Mouse (Mus musculus) heart, embryonic 11.5 days (tissue): ENCODE results near the gene Vegfb. TPM values are rescaled to one million over a fixed set of nuclear protein-coding genes. Genes with fewer than 3 reads are reported as not detected.
A peak's percentile ranks its signal among the peaks of the same experiment; 100 is the strongest.

Source experiments
- ATAC-seq: fragments of 200-750 bp; cut with Nextera tagmentation; replicated peaks from 2 replicates; pipeline ENCODE4 v1.8.0; 2017; ENCODE audit warnings: moderate library complexity; ENCODE audit not compliant: insufficient number of reproducible peaks, low FRiP score, low TSS enrichment
- H3K27ac ChIP-seq: fragments of 300-500 bp; sonication (generic); 2 replicates; pipeline ENCODE4 v1.5.1; 2014; ENCODE audit warnings: mild to moderate bottlenecking, low read depth, low read length
- H3K27me3 ChIP-seq: fragments of 300-500 bp; sonication (generic); 2 replicates; pipeline ENCODE4 v1.6.1; 2014; ENCODE audit warnings: mild to moderate bottlenecking, low read length, mixed read lengths; ENCODE audit not compliant: control insufficient read depth, insufficient read depth
- H3K36me3 ChIP-seq: fragments of 300-500 bp; sonication (generic); 2 replicates; pipeline ENCODE4 v1.6.1; 2014; ENCODE audit warnings: mild to moderate bottlenecking, low read length, moderate library complexity, mixed read lengths; ENCODE audit not compliant: control insufficient read depth, insufficient read depth
- H3K4me1 ChIP-seq: fragments of 300-500 bp; sonication (generic); 2 replicates; pipeline ENCODE4 v1.6.1; 2014; ENCODE audit warnings: low read length; ENCODE audit not compliant: control insufficient read depth, insufficient read depth
- H3K4me2 ChIP-seq: fragments of 300-500 bp; sonication (generic); 2 replicates; pipeline ENCODE4 v1.6.1; 2014; ENCODE audit warnings: mild to moderate bottlenecking, moderate library complexity
- H3K4me3 ChIP-seq: fragments of 300-500 bp; sonication (generic); 2 replicates; pipeline ENCODE4 v1.5.1; 2014; ENCODE audit warnings: low read depth, low read length
- H3K9ac ChIP-seq: fragments of 300-500 bp; sonication (generic); 2 replicates; pipeline ENCODE4 v1.6.1; 2014; ENCODE audit warnings: mild to moderate bottlenecking, low read depth, low read length, moderate library complexity
- H3K9me3 ChIP-seq: fragments of 300-500 bp; sonication (generic); replicated peaks from 2 replicates; pipeline ENCODE4 v1.6.1; 2016; ENCODE audit warnings: low read length; ENCODE audit not compliant: control insufficient read depth
- WGBS: fragments of 180-500 bp; shearing (Covaris S2); extraction: QIAGEN DNeasy Blood & Tissue Kit; methylation state at CpG from one replicate; pipeline ENCODE4 v1.1.7; 2014; ENCODE audit not compliant: insufficient replicate concordance; 5-methylcytosine and 5-hydroxymethylcytosine counted together
- polyA plus RNA-seq: library from polyadenylated mRNA; unstranded; fragments of >200 nt; fragmentation: Nextera tagmentation; extraction: Ambion mirVana; gene quantifications from 2 replicates; pipeline ENCODE4 v1.2.1, GENCODE M21; 2014

The Vegfb gene
- polyA plus RNA-seq, 1 experiment from 2014 or later, result 76.9 TPM

GRCm38 (mm10) chr19:6977759-6978638 is 9.5 kb downstream of the Vegfb start:
- H3K27ac ChIP-seq, result peak overlapping the region; percentile 65; the same call in 1 of the 2 replicates
- peak overlapping the region; percentile 94; the same call in 1 of the 2 replicates for H3K4me2 ChIP-seq
- peak overlapping the region; percentile 74; the same call in 1 of the 2 replicates for H3K9ac ChIP-seq
- peaks cover 14% of the 10 kb centered on the region for H3K36me3 ChIP-seq
- WGBS, result 70% methylated on average over 13 of the region's 13 CpGs
- peak overlapping the region; percentile 74; the same call in 1 of the 2 replicates for H3K4me3 ChIP-seq
- ATAC-seq, result no peak
- no peaks in the 10 kb centered on the region for H3K9me3 ChIP-seq
- H3K4me1 ChIP-seq, result peaks cover 44% of the 10 kb centered on the region
- H3K27me3 ChIP-seq, result no peaks in the 10 kb centered on the region

DNA sequence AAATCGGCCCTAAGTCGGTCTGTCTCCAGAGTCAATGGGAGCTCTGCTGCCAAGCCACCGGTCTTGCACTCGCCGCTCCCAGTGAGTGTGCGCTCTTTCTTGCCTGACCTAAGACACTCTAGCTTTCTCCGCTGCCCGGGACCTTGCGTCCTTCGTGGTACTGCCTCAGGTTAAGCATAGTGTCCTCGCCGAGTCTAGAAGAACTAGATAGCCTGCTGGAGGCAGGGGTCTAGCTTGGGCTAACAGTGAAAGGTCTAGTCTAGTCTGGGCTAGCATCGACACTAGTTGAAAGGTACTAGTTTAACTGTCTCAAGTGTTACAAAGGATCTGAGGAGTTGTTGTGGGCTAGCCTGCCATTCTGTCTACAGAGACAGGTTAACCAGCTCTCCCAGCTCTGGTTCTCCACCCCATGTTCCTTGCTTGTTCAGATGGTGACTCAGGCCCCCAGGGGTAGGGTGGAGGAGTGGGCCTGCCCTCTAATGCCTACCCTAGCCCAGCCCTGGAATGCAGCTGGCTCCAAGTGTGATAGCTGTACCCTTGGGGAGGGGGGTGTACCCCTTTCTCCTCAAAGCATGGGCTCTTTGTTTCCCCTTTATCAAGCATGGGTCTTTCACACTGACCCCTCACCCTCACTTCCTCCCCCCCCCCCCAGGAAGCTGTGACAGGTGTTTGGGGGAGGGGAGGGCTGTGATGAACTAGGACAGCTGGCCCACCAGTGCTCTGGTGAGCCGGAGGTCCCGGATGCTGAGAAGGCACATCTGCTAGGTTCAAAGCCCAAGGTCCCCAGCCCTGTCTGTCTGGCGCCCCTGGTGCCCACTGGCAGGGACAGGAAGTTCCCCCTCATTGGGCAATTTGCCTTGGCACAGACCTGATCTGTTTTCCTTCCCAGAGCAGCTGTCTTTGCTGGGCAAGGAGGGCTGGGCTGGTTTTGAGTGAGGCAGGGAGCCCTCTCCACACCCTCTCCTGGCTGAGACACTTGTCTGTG is 11.6 kb downstream of the Vegfb start, which contains the start of gene Plcb3:
Gene Plcb3 (minus strand): TSS at position 934 of the 985 bp plus-strand sequence.
- Histone ChIP-seq H3K27me3 (no peaks in the 10 kb centered on the region), H3K27ac (peak within 1 kb of the TSS; percentile 83), H3K9ac (peak within 1 kb of the TSS; percentile 83), H3K4me3 (peak within 1 kb of the TSS; percentile 65), H3K36me3 (peaks cover 7% of the 10 kb centered on the region), H3K4me1 (peaks cover 47% of the 10 kb centered on the region), H3K4me2 (peak within 1 kb of the TSS; percentile 90), H3K9me3 (no peaks in the 10 kb centered on the region)
- WGBS, result under 1% methylated on average over 16 of the region's 16 CpGs
- ATAC-seq, result no peak

- Histone ChIP-seq H3K4me1 (peaks cover 57% of the 10 kb centered on the region), H3K36me3 (peaks cover 7% of the 10 kb centered on the region), H3K4me2 (peak within 1 kb of the TSS; percentile 90), H3K9ac (peak within 1 kb of the TSS; percentile 83), H3K9me3 (no peaks in the 10 kb centered on the region), H3K4me3 (peak within 1 kb of the TSS; percentile 65), H3K27ac (peak within 1 kb of the TSS; percentile 83), H3K27me3 (no peaks in the 10 kb centered on the region)
- under 1% methylated on average over 60 of the region's 84 CpGs for WGBS
- peak; percentile 67 for ATAC-seq
Measured at GRCm38 (mm10) chr19:6974211-6975205, 12.9 kb downstream of the Vegfb start, which contains the start of gene Ppp1r14b. Ppp1r14b (plus strand) TSS chr19:6974968.

- no peak for ATAC-seq
- WGBS, result 32% methylated on average over 12 of the region's 12 CpGs
- no peak overlapping the region; the same call in 1 of the 2 replicates for H3K27ac ChIP-seq
- no peaks in the 10 kb centered on the region for H3K27me3 ChIP-seq
- peak overlapping the region; percentile 71; the same call in 1 of the 2 replicates for H3K9ac ChIP-seq
- H3K9me3 ChIP-seq, result no peaks in the 10 kb centered on the region
- peak overlapping the region; percentile 90 for H3K4me2 ChIP-seq
- peak overlapping the region; percentile 65 for H3K4me3 ChIP-seq
- peaks cover 7% of the 10 kb centered on the region for H3K36me3 ChIP-seq
- H3K4me1 ChIP-seq, result peaks cover 54% of the 10 kb centered on the region
Measured at GRCm38 (mm10) chr19:6973581-6974190, 13.8 kb downstream of the Vegfb start.

DNA sequence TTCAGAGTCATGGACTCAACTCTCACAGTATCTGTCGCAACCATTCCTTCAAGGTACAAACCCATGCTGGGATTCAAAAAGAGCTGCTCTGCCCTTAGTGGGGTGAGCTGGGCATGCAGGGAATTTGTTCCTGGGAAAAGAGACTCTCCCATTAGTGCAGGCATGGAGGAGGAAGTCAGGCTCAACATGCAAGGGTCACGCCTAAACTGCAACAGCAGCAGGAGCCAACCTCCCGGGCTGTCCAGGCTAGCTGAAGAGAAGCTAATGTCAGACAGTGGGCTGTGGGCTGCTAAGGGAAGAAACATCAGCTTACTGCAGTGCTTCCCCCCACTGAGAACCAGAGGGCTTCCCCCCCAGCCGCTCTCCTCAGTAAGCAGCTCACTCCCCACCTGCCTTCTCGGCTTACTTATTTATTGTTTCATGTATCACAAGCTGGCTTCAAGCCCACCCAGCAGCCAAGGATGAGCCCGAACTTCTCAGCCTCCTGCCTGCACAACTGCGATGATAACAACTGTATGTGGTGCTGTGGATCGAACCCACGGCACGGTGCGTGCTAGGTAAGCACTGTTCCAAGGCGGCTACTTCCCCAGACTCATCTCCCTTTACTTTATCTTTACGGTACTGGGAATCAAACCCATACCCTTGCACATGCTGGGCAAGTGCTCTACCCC is 15.1 kb downstream of the Vegfb start:
- peaks cover 47% of the 10 kb centered on the region for H3K4me1 ChIP-seq
- peaks cover 2% of the 10 kb centered on the region for H3K36me3 ChIP-seq
- no peak overlapping the region for H3K4me3 ChIP-seq
- 83% methylated on average over 13 of the region's 13 CpGs for WGBS
- H3K9me3 ChIP-seq, result no peaks in the 10 kb centered on the region
- no peaks in the 10 kb centered on the region for H3K27me3 ChIP-seq
- H3K4me2 ChIP-seq, result no peak overlapping the region
- H3K9ac ChIP-seq, result 0 out of 2 replicates have a peak overlapping the region, but pooled peaks have one; percentile 18
- no peak overlapping the region for H3K27ac ChIP-seq
- no peak for ATAC-seq

- Histone ChIP-seq H3K9ac (0 out of 2 replicates have a peak overlapping the region, but pooled peaks have one; percentile 23), H3K36me3 (no peaks in the 10 kb centered on the region), H3K27ac (peak overlapping the region; percentile 42; the same call in 1 of the 2 replicates), H3K4me1 (peaks cover 43% of the 10 kb centered on the region), H3K4me3 (no peak overlapping the region), H3K4me2 (no peak overlapping the region), H3K9me3 (no peaks in the 10 kb centered on the region), H3K27me3 (no peaks in the 10 kb centered on the region)
- 27% methylated on average over 6 of the region's 6 CpGs for WGBS
- ATAC-seq, result no peak
Measured at GRCm38 (mm10) chr19:6971644-6972043, 15.8 kb downstream of the Vegfb start.
